Mouse (Mus musculus) limb, embryonic 11.5 days (tissue): ENCODE data around the gene Pbxip1. TPM values are rescaled to one million over a fixed set of nuclear protein-coding genes. Genes with fewer than 3 reads are reported as not detected.

Experiments
- ATAC-seq: fragments of 200-750 bp; cut with Nextera tagmentation; 2 replicates; pipeline ENCODE4 v1.8.0; 2017; ENCODE audit warnings: low read depth; ENCODE audit not compliant: insufficient number of reproducible peaks, low FRiP score, low TSS enrichment
- DNase-seq: peaks from one replicate; pipeline ENCODE4 v3.0.0-alpha.2; 2015; ENCODE audit warnings: low spot score
- H3K27ac ChIP-seq: fragments of 300-500 bp; sonication (generic); replicated peaks from 2 replicates; pipeline ENCODE4 v1.5.1; 2014; ENCODE audit warnings: low read depth, mild to moderate bottlenecking, low read length
- H3K27me3 ChIP-seq: fragments of 300-500 bp; sonication (generic); 2 replicates; pipeline ENCODE4 v1.6.1; 2014; ENCODE audit warnings: mild to moderate bottlenecking, low read length, mixed read lengths; ENCODE audit not compliant: control insufficient read depth, insufficient read depth
- H3K36me3 ChIP-seq: fragments of 300-500 bp; sonication (generic); 2 replicates; pipeline ENCODE4 v1.6.1; 2014; ENCODE audit warnings: mild to moderate bottlenecking, low read length, moderate library complexity, mixed read lengths; ENCODE audit not compliant: control insufficient read depth, insufficient read depth
- H3K4me1 ChIP-seq: fragments of 300-500 bp; sonication (generic); 2 replicates; pipeline ENCODE4 v1.6.1; 2014; ENCODE audit warnings: low read length, mixed read lengths; ENCODE audit not compliant: control insufficient read depth, insufficient read depth
- H3K4me2 ChIP-seq: fragments of 300-500 bp; sonication (generic); 2 replicates; pipeline ENCODE4 v1.6.1; 2014; ENCODE audit warnings: low read depth, mild to moderate bottlenecking, moderate library complexity; ENCODE audit not compliant: severe bottlenecking
- H3K4me3 ChIP-seq: fragments of 300-500 bp; sonication (generic); 2 replicates; pipeline ENCODE4 v1.5.1; 2014; ENCODE audit warnings: low read depth, low read length
- H3K9ac ChIP-seq: fragments of 300-500 bp; sonication (generic); 2 replicates; pipeline ENCODE4 v1.6.1; 2014; ENCODE audit warnings: mild to moderate bottlenecking, low read length
- H3K9me3 ChIP-seq: fragments of 300-500 bp; sonication (generic); 2 replicates; pipeline ENCODE4 v1.6.1; 2016; ENCODE audit warnings: low read length; ENCODE audit not compliant: control insufficient read depth
- WGBS: fragments of 180-500 bp; shearing (Covaris S2); extraction: QIAGEN DNeasy Blood & Tissue Kit; methylation state at CpG from one replicate; pipeline ENCODE4 v1.1.7; 2014; 5-methylcytosine and 5-hydroxymethylcytosine counted together
- polyA plus RNA-seq: library from polyadenylated mRNA; unstranded; fragments of >200 nt; fragmentation: Nextera tagmentation; extraction: Ambion mirVana; gene quantifications from 2 replicates; pipeline ENCODE4 v1.2.1, GENCODE M21; 2014

Gene Pbxip1
- polyA plus RNA-seq: 10.3 and 11.5 TPM in 2 replicates

GRCm38 (mm10) chr3:89436176-89437113, at the start of gene Pbxip1:
Gene Pbxip1 (plus strand): TSS chr3:89436706.
- peak within 1 kb of the TSS; percentile 55; the same call in 1 of the 2 replicates for H3K9ac ChIP-seq
- WGBS: 6% methylated on average over 16 of the region's 16 CpGs
- H3K27me3 ChIP-seq: no peaks in the 10 kb centered on the region
- DNase-seq (peak; percentile 77), ATAC-seq (peak; percentile 82)
- H3K4me3 ChIP-seq: peak within 1 kb of the TSS; percentile 44
- 0 out of 2 replicates have a peak within 1 kb of the TSS, but pooled peaks have one; percentile 0 for H3K27ac ChIP-seq
- peak within 1 kb of the TSS; percentile 53 for H3K4me2 ChIP-seq
- peaks cover 8% of the 10 kb centered on the region; the same call in 1 of the 2 replicates for H3K36me3 ChIP-seq
- H3K4me1 ChIP-seq: peaks cover 9% of the 10 kb centered on the region
- no peaks in the 10 kb centered on the region for H3K9me3 ChIP-seq

GRCm38 (mm10) chr3:89387632-89388031, 48.9 kb upstream of the Pbxip1 start:
- Histone ChIP-seq H3K9ac (no peak overlapping the region), H3K36me3 (no peaks in the 10 kb centered on the region), H3K27ac (no peak overlapping the region), H3K4me2 (no peak overlapping the region), H3K27me3 (peaks cover 4% of the 10 kb centered on the region; the same call in 1 of the 2 replicates), H3K9me3 (no peaks in the 10 kb centered on the region), H3K4me1 (peaks cover 29% of the 10 kb centered on the region), H3K4me3 (no peak overlapping the region)
- ATAC-seq (no peak), DNase-seq (no peak)
- WGBS: 83% methylated on average over 11 of the region's 11 CpGs

- Histone ChIP-seq H3K4me3 (no peak overlapping the region), H3K27me3 (peaks cover 6% of the 10 kb centered on the region; the same call in 1 of the 2 replicates)
- 73% methylated on average over 11 of the region's 11 CpGs for WGBS
These were observed 48.2 kb upstream of the Pbxip1 start for GRCm38 (mm10) chr3:89388134-89388881.

GRCm38 (mm10) chr3:89388901-89389740, 47.4 kb upstream of the Pbxip1 start:
- no peak overlapping the region for H3K9ac ChIP-seq
- no peak overlapping the region for H3K4me2 ChIP-seq
- H3K27ac ChIP-seq: no peak overlapping the region
- H3K4me1 ChIP-seq: peaks cover 35% of the 10 kb centered on the region
- H3K27me3 ChIP-seq: peaks cover 6% of the 10 kb centered on the region; the same call in 1 of the 2 replicates
- DNase-seq (no peak), ATAC-seq (no peak)
- H3K9me3 ChIP-seq: no peaks in the 10 kb centered on the region
- WGBS: 58% methylated on average over 6 of the region's 6 CpGs
- H3K4me3 ChIP-seq: no peak overlapping the region
- H3K36me3 ChIP-seq: no peaks in the 10 kb centered on the region

More at GRCm38 (mm10) chr3:89388134-89388881, 48.2 kb upstream of the Pbxip1 start:
- DNase-seq (no peak), ATAC-seq (no peak)
- Histone ChIP-seq H3K4me2 (no peak overlapping the region), H3K9me3 (no peaks in the 10 kb centered on the region), H3K4me1 (peaks cover 31% of the 10 kb centered on the region), H3K36me3 (no peaks in the 10 kb centered on the region), H3K9ac (no peak overlapping the region), H3K27ac (no peak overlapping the region)

- Histone ChIP-seq H3K4me3 (no peak overlapping the region), H3K4me2 (no peak overlapping the region), H3K36me3 (no peaks in the 10 kb centered on the region), H3K27me3 (peaks cover 6% of the 10 kb centered on the region; the same call in 1 of the 2 replicates), H3K27ac (no peak overlapping the region), H3K9me3 (no peaks in the 10 kb centered on the region), H3K4me1 (peaks cover 36% of the 10 kb centered on the region), H3K9ac (no peak overlapping the region)
- ATAC-seq (no peak), DNase-seq (no peak)
- WGBS: 50% methylated on average over 5 of the region's 5 CpGs
These were observed 46.4 kb upstream of the Pbxip1 start for GRCm38 (mm10) chr3:89390111-89390515.

- peaks cover 6% of the 10 kb centered on the region; the same call in 1 of the 2 replicates for H3K27me3 ChIP-seq
- peak overlapping the region; percentile 50 for H3K4me3 ChIP-seq
- no peaks in the 10 kb centered on the region for H3K36me3 ChIP-seq
- no peak overlapping the region for H3K9ac ChIP-seq
- no peaks in the 10 kb centered on the region for H3K9me3 ChIP-seq
- ATAC-seq (no peak), DNase-seq (no peak)
- no peak overlapping the region for H3K27ac ChIP-seq
- peak overlapping the region; percentile 99 for H3K4me2 ChIP-seq
- peaks cover 39% of the 10 kb centered on the region for H3K4me1 ChIP-seq
- 9% methylated on average over 19 of the region's 19 CpGs for WGBS
These were observed 45.5 kb upstream of the Pbxip1 start for GRCm38 (mm10) chr3:89390699-89391662.
